Mouse (Mus musculus): ENCODE measurements around the gene Cnih2. TPM values are rescaled to one million over a fixed set of nuclear protein-coding genes. Genes with fewer than 3 reads are reported as not detected.
"Not testable (repeated sequence)": the region's sequence is repeated elsewhere in the genome, so short reads cannot be mapped to it uniquely, and the experiment has no call there.

Gene Cnih2
- polyA plus RNA-seq, 1 experiment, result 43.5 TPM

DNA sequence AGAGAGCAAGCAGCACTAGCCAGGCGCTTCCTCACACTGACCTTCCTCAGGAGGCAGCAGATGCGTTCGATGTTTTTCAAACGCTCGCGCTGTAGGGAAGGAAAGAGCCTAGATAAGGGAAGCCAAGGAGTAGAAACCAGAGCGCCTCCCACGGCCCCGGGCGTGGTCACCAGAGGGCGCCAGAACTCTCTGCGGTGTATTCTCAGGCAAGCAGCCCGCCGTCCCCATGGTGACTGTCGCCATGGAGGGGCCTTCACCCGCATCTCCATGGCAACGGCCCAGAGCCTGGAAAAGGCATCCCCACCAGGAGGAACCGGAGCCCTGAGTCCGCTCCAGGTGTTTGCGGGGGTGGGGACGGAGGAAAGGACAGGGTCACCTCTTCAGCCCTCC is 4.1 kb downstream of the Cnih2 start:
- peak overlapping the region; percentile 82 for H3K4me3 ChIP-seq (ENCODE audit: control insufficient read depth, low read depth, low read length)
- TF ChIP-seq POLR2A (IDR thresholded peaks at IDR 0.05; ENCODE audit: control insufficient read depth, low read depth, low read length) (no peak), CTCF (IDR thresholded peaks at IDR 0.05; ENCODE audit: control insufficient read depth, insufficient read depth, insufficient replicate concordance, low read depth, low read length) (peak; percentile 66; the same call in 1 of the 2 replicates)

DNA sequence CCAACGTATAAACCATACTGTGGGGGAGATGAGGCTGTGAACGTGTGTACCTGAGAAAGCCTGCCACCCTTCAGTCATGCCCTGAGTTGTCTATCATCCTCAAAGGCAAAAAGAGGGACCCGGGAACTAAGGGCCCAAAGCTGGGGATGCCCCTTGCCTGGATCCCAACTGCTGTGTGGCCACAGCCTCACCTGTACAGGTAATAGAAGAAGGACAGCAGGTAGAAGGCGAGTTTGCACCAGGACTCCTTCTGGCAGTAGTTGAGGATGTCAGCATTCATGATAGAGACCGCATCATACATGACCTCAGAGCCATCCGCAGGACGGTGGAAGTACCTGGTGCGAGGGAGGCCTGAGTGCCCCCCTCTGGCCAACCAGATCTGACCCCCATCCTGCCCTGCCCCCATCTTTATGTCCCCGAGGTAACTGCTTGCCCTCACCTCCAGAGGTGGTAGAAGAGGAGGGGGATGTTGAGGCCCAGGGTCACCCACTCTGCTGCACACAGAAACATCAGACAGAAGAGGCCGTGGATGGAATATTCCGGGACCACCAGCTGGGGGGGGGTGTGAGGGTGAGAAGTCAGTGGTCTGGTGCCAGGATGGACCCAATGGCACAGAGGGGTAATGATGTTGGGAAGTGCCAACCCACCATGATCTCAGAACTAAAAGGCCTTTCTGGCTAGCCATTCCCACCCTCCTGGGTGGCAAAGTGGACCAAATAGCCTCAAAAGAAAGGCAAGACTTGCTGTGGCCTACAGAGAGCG is 4.7 kb downstream of the Cnih2 start:
- Histone ChIP-seq H3K27ac (ENCODE audit: control insufficient read depth, insufficient read depth, low read depth, low read length) (no peak overlapping the region), H3K4me3 (ENCODE audit: control insufficient read depth, low read depth, low read length) (peak overlapping the region; percentile 82), H3K4me1 (ENCODE audit: control insufficient read depth, insufficient read depth, low read length) (peaks cover 30% of the 10 kb centered on the region), H3K27me3 (ENCODE audit: control insufficient read depth, insufficient read depth, low read length) (no peaks in the 10 kb centered on the region), H3K36me3 (ENCODE audit: control insufficient read depth, insufficient read depth, low read length) (no peaks in the 10 kb centered on the region)
- TF ChIP-seq POLR2A (IDR thresholded peaks at IDR 0.05; ENCODE audit: control insufficient read depth, low read depth, low read length) (no peak), CTCF (IDR thresholded peaks at IDR 0.05; ENCODE audit: control insufficient read depth, insufficient read depth, insufficient replicate concordance, low read depth, low read length) (no peak)

More for the DNA sequence above, 4.1 kb downstream of the Cnih2 start:
- Histone ChIP-seq H3K4me1 (ENCODE audit: control insufficient read depth, insufficient read depth, low read length) (peaks cover 24% of the 10 kb centered on the region), H3K27ac (ENCODE audit: control insufficient read depth, insufficient read depth, low read depth, low read length) (no peak overlapping the region), H3K27me3 (ENCODE audit: control insufficient read depth, insufficient read depth, low read length) (no peaks in the 10 kb centered on the region), H3K36me3 (ENCODE audit: control insufficient read depth, insufficient read depth, low read length) (no peaks in the 10 kb centered on the region)

DNA sequence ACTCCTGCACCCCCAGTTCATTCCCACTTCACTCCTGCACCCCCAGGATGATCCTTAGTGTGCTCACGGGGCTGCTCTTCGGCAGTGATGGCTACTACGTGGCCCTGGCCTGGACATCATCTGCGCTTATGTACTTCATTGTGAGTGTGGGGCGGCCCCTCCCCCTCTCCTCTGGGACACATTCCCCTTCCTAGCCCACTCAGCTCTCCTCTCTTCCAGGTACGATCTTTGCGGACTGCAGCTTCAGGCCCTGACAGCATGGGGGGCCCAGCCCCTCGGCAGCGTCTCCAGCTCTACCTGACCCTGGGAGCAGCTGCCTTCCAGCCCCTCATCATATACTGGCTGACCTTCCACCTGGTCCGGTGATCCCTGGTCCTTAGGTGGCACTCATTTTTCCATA is 6.2 kb downstream of the Cnih2 start:
- Histone ChIP-seq H3K36me3 (ENCODE audit: control insufficient read depth, insufficient read depth, low read length) (no peaks in the 10 kb centered on the region), H3K27ac (ENCODE audit: control insufficient read depth, insufficient read depth, low read depth, low read length) (no peak overlapping the region), H3K4me1 (ENCODE audit: control insufficient read depth, insufficient read depth, low read length) (peaks cover 34% of the 10 kb centered on the region), H3K4me3 (ENCODE audit: control insufficient read depth, low read depth, low read length) (no peak overlapping the region), H3K27me3 (ENCODE audit: control insufficient read depth, insufficient read depth, low read length) (no peaks in the 10 kb centered on the region)
- TF ChIP-seq POLR2A (IDR thresholded peaks at IDR 0.05; ENCODE audit: control insufficient read depth, low read depth, low read length) (no peak), CTCF (IDR thresholded peaks at IDR 0.05; ENCODE audit: control insufficient read depth, insufficient read depth, insufficient replicate concordance, low read depth, low read length) (no peak)

DNA sequence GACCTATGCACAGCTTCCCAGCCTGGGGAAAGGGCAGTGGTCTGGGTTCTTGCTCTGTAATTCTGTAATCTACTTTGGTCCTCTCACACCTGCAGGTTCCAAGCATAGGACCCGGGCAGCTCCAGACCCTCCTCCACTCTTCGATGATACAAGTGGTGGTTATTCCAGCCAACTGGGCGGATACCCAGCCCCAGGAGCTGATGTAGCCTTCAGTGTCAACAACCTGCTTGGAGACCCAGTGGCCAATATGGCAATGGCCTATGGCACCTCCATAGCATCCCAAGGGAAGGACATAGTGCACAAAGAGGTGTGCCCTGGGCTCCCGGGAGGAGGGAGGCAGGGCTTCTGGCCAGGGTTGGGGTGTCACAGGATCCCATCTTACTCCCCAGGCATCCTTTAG is 9.0 kb downstream of the Cnih2 start:
- H3K27ac ChIP-seq (ENCODE audit: control insufficient read depth, insufficient read depth, low read depth, low read length), result no peak overlapping the region
- no peak overlapping the region for H3K4me3 ChIP-seq (ENCODE audit: control insufficient read depth, low read depth, low read length)
- TF ChIP-seq POLR2A (IDR thresholded peaks at IDR 0.05; ENCODE audit: control insufficient read depth, low read depth, low read length) (no peak), CTCF (IDR thresholded peaks at IDR 0.05; ENCODE audit: control insufficient read depth, insufficient read depth, insufficient replicate concordance, low read depth, low read length) (no peak)
- no peaks in the 10 kb centered on the region for H3K36me3 ChIP-seq (ENCODE audit: control insufficient read depth, insufficient read depth, low read length)
- no peaks in the 10 kb centered on the region; the same call in 1 of the 2 replicates for H3K27me3 ChIP-seq (ENCODE audit: control insufficient read depth, insufficient read depth, low read length)
- H3K4me1 ChIP-seq (ENCODE audit: control insufficient read depth, insufficient read depth, low read length), result peaks cover 36% of the 10 kb centered on the region

DNA sequence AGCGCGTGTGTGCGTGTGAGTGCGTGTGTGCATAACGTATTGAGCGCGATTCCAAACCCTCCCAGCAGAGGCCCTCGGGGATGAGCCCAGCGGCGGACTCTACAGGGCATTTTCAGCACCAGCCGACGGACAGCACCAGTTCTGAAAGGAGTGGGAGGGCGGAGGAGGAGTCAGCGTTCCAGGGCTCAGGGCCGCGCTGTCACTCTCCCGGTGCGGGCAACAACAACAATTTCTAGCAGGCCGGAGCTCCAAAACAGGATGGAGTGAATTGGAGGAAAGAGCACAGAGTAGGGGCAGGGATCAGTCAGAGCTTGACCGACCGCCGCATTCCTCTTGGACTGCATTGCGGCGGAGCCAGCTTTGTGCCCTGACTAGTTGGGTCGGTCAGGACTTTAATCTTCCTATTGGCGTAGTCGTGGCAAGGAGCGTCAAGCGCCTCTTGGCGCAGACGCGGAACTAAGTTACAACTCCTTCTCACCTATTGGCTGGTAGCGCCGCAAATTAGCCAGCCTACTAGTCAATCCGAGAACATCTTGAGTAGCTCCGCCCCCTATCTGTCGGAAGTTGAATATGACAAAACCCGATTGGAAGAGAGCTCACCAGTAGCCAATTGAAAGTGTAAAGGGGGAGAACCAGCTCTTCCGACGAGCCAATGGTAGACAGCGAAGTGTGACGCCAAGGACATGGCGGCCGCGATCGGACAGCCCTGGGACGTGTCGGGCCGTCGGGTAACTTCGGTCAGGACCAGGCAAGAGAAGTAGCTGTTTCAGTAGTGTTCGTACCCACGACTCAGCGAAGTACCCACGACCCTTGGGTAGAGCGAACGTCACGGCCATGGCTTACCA is 10.2 kb downstream of the Cnih2 start, which contains the start of gene Yif1a:
Yif1a (plus strand) TSS at position 655 of the 845 bp plus-strand sequence.
- Histone ChIP-seq H3K4me1 (ENCODE audit: control insufficient read depth, insufficient read depth, low read length) (peaks cover 25% of the 10 kb centered on the region), H3K27ac (ENCODE audit: control insufficient read depth, insufficient read depth, low read depth, low read length) (0 out of 2 replicates have a peak within 1 kb of the TSS, but pooled peaks have one; percentile 21), H3K36me3 (ENCODE audit: control insufficient read depth, insufficient read depth, low read length) (no peaks in the 10 kb centered on the region), H3K27me3 (ENCODE audit: control insufficient read depth, insufficient read depth, low read length) (no peaks in the 10 kb centered on the region; the same call in 1 of the 2 replicates), H3K4me3 (ENCODE audit: control insufficient read depth, low read depth, low read length) (peak within 1 kb of the TSS; percentile 94)
- TF ChIP-seq CTCF (IDR thresholded peaks at IDR 0.05; ENCODE audit: control insufficient read depth, insufficient read depth, insufficient replicate concordance, low read depth, low read length) (peak; percentile 49; the same call in 1 of the 2 replicates), POLR2A (IDR thresholded peaks at IDR 0.05; ENCODE audit: control insufficient read depth, low read depth, low read length) (peak; percentile 86)

DNA sequence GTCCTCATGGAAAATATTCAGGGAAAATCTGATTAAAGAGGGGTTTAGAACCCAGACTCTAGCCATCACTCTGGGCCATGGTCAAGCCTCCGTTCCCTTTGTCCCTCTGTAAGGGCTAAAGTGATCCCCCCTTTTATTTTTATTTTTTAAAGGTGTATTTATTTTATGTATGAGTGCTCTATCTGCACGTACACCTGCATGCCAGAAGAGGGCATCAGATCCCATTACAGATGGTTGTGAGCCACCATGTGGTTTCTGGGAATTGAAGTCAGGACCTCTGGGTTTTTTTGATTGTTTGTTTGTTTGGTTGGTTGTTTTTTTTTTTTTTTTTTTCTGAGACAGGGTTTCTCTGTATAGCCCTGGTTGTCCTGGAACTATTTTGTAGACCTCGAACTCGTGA is 11.8 kb downstream of the Cnih2 start:
- H3K36me3 ChIP-seq (ENCODE audit: control insufficient read depth, insufficient read depth, low read length); H3K27me3 ChIP-seq (ENCODE audit: control insufficient read depth, insufficient read depth, low read length); H3K4me3 ChIP-seq (ENCODE audit: control insufficient read depth, low read depth, low read length); H3K27ac ChIP-seq (ENCODE audit: control insufficient read depth, insufficient read depth, low read depth, low read length): not testable (repeated sequence)
- peaks cover 23% of the 10 kb centered on the region for H3K4me1 ChIP-seq (ENCODE audit: control insufficient read depth, insufficient read depth, low read length)

DNA sequence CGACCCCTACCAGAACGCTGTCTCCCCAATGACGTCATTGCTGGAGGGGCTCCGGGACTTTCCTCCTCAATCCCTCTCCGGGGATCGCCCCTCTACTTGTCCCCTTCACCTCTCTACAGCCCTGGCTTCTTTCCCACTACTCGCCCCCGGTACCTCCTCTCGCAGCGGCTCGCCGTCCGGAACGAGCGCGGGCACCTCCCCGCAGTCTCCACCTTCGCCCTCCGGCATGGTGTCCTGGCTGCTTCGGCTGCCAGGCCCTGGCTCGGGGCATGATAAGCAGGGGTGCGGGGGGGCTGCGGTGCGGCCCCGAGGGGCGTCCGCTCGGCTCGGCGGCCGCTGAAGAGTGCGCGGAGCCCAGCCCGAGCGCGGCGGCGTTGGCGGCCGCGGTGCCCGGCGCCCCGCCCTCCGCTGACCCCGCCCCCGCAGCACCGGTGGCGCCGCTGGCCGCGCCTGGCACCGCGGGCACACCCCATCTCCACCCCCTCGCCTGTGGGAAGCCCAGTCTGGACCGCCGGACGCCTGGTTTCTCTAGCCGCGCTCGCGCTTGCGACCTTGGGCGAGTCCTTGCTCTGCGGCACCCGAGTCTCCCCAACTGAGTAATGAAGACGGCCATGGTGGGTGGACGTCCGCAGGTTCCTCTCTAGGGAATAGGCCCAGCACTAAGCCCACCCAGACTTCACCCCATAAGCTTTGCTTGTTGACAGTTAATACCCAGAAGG is 13.0 kb downstream of the Cnih2 start, which contains the start of gene Tmem151a:
Tmem151a (minus strand) TSS at position 387 of the 719 bp plus-strand sequence.
- TF ChIP-seq POLR2A (IDR thresholded peaks at IDR 0.05; ENCODE audit: control insufficient read depth, low read depth, low read length), result no peak
- no peak for TF ChIP-seq CTCF (IDR thresholded peaks at IDR 0.05; ENCODE audit: control insufficient read depth, insufficient read depth, insufficient replicate concordance, low read depth, low read length)
- H3K4me1 ChIP-seq (ENCODE audit: control insufficient read depth, insufficient read depth, low read length), result peaks cover 23% of the 10 kb centered on the region
- no peaks in the 10 kb centered on the region; the same call in none of the 2 replicates for H3K27me3 ChIP-seq (ENCODE audit: control insufficient read depth, insufficient read depth, low read length)
- peak within 1 kb of the TSS; percentile 49 for H3K4me3 ChIP-seq (ENCODE audit: control insufficient read depth, low read depth, low read length)
- no peak within 1 kb of the TSS for H3K27ac ChIP-seq (ENCODE audit: control insufficient read depth, insufficient read depth, low read depth, low read length)
- H3K36me3 ChIP-seq (ENCODE audit: control insufficient read depth, insufficient read depth, low read length), result no peaks in the 10 kb centered on the region

All from testis, adult 2 months (tissue).